Mouse (Mus musculus): ENCODE measurements around the gene Gm27029. TPM values are rescaled to one million over a fixed set of nuclear protein-coding genes. Genes with fewer than 3 reads are reported as not detected.
"Not testable (repeated sequence)": the region's sequence is repeated elsewhere in the genome, so short reads cannot be mapped to it uniquely, and the experiment has no call there.

The Gm27029 gene
- polyA plus RNA-seq, 1 experiment from 2014 or later, result 1.5 TPM

- Histone ChIP-seq H3K36me3 (replicated peaks; ENCODE audit: insufficient read depth, low read length) (peaks cover 22% of the 10 kb centered on the region), H3K4me1 (ENCODE audit: insufficient read depth) (peaks cover 28% of the 10 kb centered on the region), H3K9me3 (ENCODE audit: low read length) (no peaks in the 10 kb centered on the region), H3K9ac (replicated peaks) (no peak overlapping the region), H3K27ac (ENCODE audit: low read depth) (no peak overlapping the region), H3K27me3 (ENCODE audit: insufficient read depth, low read length) (no peaks in the 10 kb centered on the region), H3K4me2 (ENCODE audit: low read depth, low read length) (no peak overlapping the region), H3K4me3 (ENCODE audit: low read depth, low read length) (no peak overlapping the region)
- no peak for TF ChIP-seq EP300 (IDR thresholded peaks at IDR 0.05; ENCODE audit: low read depth)
- no peak for TF ChIP-seq CTCF (IDR thresholded peaks at IDR 0.05; ENCODE audit: low read depth)
- DNase-seq (no peak), ATAC-seq (no peak)
- 73% methylated on average over 1 of the region's 1 CpGs for WGBS (ENCODE audit: insufficient replicate concordance)
Measured at GRCm38 (mm10) chr11:101446319-101446718, 21.7 kb upstream of the Gm27029 start.

GRCm38 (mm10) chr11:101442760-101443159 is 18.2 kb upstream of the Gm27029 start:
- Histone ChIP-seq H3K9me3 (ENCODE audit: low read length) (no peaks in the 10 kb centered on the region), H3K4me3 (ENCODE audit: low read depth, low read length) (peak overlapping the region; percentile 67), H3K27me3 (ENCODE audit: insufficient read depth, low read length) (no peaks in the 10 kb centered on the region), H3K4me1 (ENCODE audit: insufficient read depth) (peaks cover 19% of the 10 kb centered on the region), H3K36me3 (replicated peaks; ENCODE audit: insufficient read depth, low read length) (peaks cover 20% of the 10 kb centered on the region), H3K27ac (ENCODE audit: low read depth) (peak overlapping the region; percentile 84), H3K9ac (replicated peaks) (peak overlapping the region; percentile 85), H3K4me2 (ENCODE audit: low read depth, low read length) (peak overlapping the region; percentile 83)
- ATAC-seq, result peak; percentile 0; the same call in 1 of the 2 replicates
- 2% methylated on average over 14 of the region's 14 CpGs for WGBS (ENCODE audit: insufficient replicate concordance)
- no peak for TF ChIP-seq EP300 (IDR thresholded peaks at IDR 0.05; ENCODE audit: low read depth)
- no peak for TF ChIP-seq CTCF (IDR thresholded peaks at IDR 0.05; ENCODE audit: low read depth)
- no peak for DNase-seq

GRCm38 (mm10) chr11:101442127-101442693 is 17.6 kb upstream of the Gm27029 start, which contains the start of gene Rpl27:
Gene Rpl27, plus strand, starts transcription at chr11:101442298.
- H3K27ac ChIP-seq (ENCODE audit: low read depth), result peak within 1 kb of the TSS; percentile 84
- TF ChIP-seq CTCF (IDR thresholded peaks at IDR 0.05; ENCODE audit: low read depth) (peak; percentile 95), EP300 (IDR thresholded peaks at IDR 0.05; ENCODE audit: low read depth) (peak; percentile 89)

GRCm38 (mm10) chr11:101441450-101442126 is 17.0 kb upstream of the Gm27029 start:
- not testable (repeated sequence) for H3K27ac ChIP-seq (ENCODE audit: low read depth); ATAC-seq; H3K9me3 ChIP-seq (ENCODE audit: low read length); H3K27me3 ChIP-seq (ENCODE audit: insufficient read depth, low read length); DNase-seq
- Histone ChIP-seq H3K36me3 (replicated peaks; ENCODE audit: insufficient read depth, low read length) (peaks cover 20% of the 10 kb centered on the region), H3K9ac (replicated peaks) (peak overlapping the region; percentile 61), H3K4me2 (ENCODE audit: low read depth, low read length) (peak overlapping the region; percentile 70), H3K4me1 (ENCODE audit: insufficient read depth) (peaks cover 15% of the 10 kb centered on the region), H3K4me3 (ENCODE audit: low read depth, low read length) (peak overlapping the region; percentile 67)
- 31% methylated on average over 14 of the region's 15 CpGs for WGBS (ENCODE audit: insufficient replicate concordance)

More at GRCm38 (mm10) chr11:101442127-101442693, 17.6 kb upstream of the Gm27029 start, which contains the start of gene Rpl27:
- ATAC-seq, result peak; percentile 98
- Histone ChIP-seq H3K9ac (replicated peaks) (peak within 1 kb of the TSS; percentile 85), H3K9me3 (ENCODE audit: low read length) (no peaks in the 10 kb centered on the region), H3K27me3 (ENCODE audit: insufficient read depth, low read length) (no peaks in the 10 kb centered on the region), H3K4me1 (ENCODE audit: insufficient read depth) (peaks cover 15% of the 10 kb centered on the region), H3K36me3 (replicated peaks; ENCODE audit: insufficient read depth, low read length) (peaks cover 20% of the 10 kb centered on the region), H3K4me2 (ENCODE audit: low read depth, low read length) (peak within 1 kb of the TSS; percentile 83), H3K4me3 (ENCODE audit: low read depth, low read length) (peak within 1 kb of the TSS; percentile 67)
- peak; percentile 97 for DNase-seq
- under 1% methylated on average over 42 of the region's 42 CpGs for WGBS (ENCODE audit: insufficient replicate concordance)

GRCm38 (mm10) chr11:101438006-101438405 is 13.4 kb upstream of the Gm27029 start:
- DNase-seq; ATAC-seq; H3K4me1 ChIP-seq (ENCODE audit: insufficient read depth); H3K9ac ChIP-seq (replicated peaks); H3K27me3 ChIP-seq (ENCODE audit: insufficient read depth, low read length); H3K4me3 ChIP-seq (ENCODE audit: low read depth, low read length); H3K9me3 ChIP-seq (ENCODE audit: low read length); H3K4me2 ChIP-seq (ENCODE audit: low read depth, low read length); H3K27ac ChIP-seq (ENCODE audit: low read depth): not testable (repeated sequence)
- peaks cover 19% of the 10 kb centered on the region for H3K36me3 ChIP-seq (replicated peaks; ENCODE audit: insufficient read depth, low read length)
- WGBS (ENCODE audit: insufficient replicate concordance), result 48% methylated on average over 3 of the region's 3 CpGs

GRCm38 (mm10) chr11:101436916-101437315 is 12.3 kb upstream of the Gm27029 start:
- 84% methylated on average over 4 of the region's 4 CpGs for WGBS (ENCODE audit: insufficient replicate concordance)
- Histone ChIP-seq H3K27me3 (ENCODE audit: insufficient read depth, low read length) (no peaks in the 10 kb centered on the region), H3K4me3 (ENCODE audit: low read depth, low read length) (no peak overlapping the region), H3K36me3 (replicated peaks; ENCODE audit: insufficient read depth, low read length) (peaks cover 23% of the 10 kb centered on the region), H3K27ac (ENCODE audit: low read depth) (no peak overlapping the region), H3K4me2 (ENCODE audit: low read depth, low read length) (no peak overlapping the region), H3K9me3 (ENCODE audit: low read length) (no peaks in the 10 kb centered on the region), H3K4me1 (ENCODE audit: insufficient read depth) (no peaks in the 10 kb centered on the region), H3K9ac (replicated peaks) (no peak overlapping the region)
- DNase-seq (no peak), ATAC-seq (no peak)
- TF ChIP-seq CTCF (IDR thresholded peaks at IDR 0.05; ENCODE audit: low read depth) (no peak), EP300 (IDR thresholded peaks at IDR 0.05; ENCODE audit: low read depth) (no peak)
